Comparison of ENCODE assay signal across 8 mouse cellular contexts in the genomic region with DNA sequence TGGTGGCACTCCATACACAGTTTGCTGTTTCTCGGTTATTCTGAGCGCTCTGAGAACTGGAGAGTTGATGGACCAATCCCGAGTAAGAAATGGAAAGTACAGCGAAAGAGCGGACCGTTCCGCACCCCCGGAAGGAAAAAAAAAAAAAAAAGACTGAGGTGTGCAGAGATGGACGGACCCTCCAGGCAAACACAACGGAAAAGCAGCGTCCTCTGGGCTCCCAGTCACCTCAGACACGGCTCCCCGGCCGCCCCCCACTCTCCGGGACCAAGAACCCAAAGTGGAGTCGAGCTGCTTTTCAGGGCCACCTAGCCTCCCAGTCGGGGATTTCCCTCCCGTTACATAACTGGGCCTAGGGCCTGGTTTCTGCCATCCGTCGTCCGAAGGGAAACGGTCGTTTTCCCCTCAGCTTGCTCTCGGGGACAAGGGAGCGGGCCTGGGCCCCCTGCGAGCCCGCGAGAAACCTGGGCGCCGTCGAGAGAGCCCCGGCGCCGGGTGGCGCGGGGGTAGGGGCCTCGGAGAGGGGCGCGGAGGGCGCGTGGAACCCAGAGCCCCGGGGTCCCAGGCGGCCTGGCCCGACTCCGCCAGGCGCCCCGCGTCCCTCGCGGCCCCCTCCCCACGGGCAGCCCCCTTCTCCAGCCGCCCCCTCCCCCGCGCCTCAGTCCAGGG. TPM values are rescaled to one million over a fixed set of nuclear protein-coding genes. Genes with fewer than 3 reads are reported as not detected.
DNase-seq lines count a peak whose midpoint lies in the region; ATAC-seq and TF ChIP-seq lines count a peak whose summit lies in the region.

No protein-coding gene starts in this region.

- H3K36me3 ChIP-seq in C2C12 (ENCODE audit: control insufficient read depth, insufficient read depth): peaks cover 11% of the 10 kb centered on the region
- no peaks in the 10 kb centered on the region for H3K36me3 ChIP-seq in kidney, adult 2 months (ENCODE audit: control insufficient read depth, insufficient read depth, low read length)
- 0 out of 2 replicates have a peak, but pooled peaks cover 11% of the 10 kb centered on the region for H3K36me3 ChIP-seq in liver, embryonic 15.5 days (replicated peaks)

- H3ac ChIP-seq in C2C12 (ENCODE audit: control insufficient read depth, insufficient read length, low read depth): peak overlapping the region; percentile 97

- WGBS in kidney, adult 2 months: under 1% methylated on average over 54 of the region's 54 CpGs
- under 1% methylated on average over 50 of the region's 54 CpGs for WGBS in liver, embryonic 15.5 days (ENCODE audit: insufficient replicate concordance)

- H3K9ac ChIP-seq in liver, embryonic 15.5 days: peak overlapping the region; percentile 97

- peak overlapping the region; percentile 24 for H3K27ac ChIP-seq in cortical plate, adult 2 months (ENCODE audit: insufficient read depth, low read length)
- peak overlapping the region; percentile 78 for H3K27ac ChIP-seq in kidney, adult 2 months (ENCODE audit: insufficient read depth, low read depth, low read length)
- peak overlapping the region; percentile 92 for H3K27ac ChIP-seq in liver, embryonic 15.5 days (replicated peaks)

- no peaks in the 10 kb centered on the region for H3K27me3 ChIP-seq in C2C12 (ENCODE audit: control insufficient read depth, insufficient read depth, insufficient read length)
- no peaks in the 10 kb centered on the region for H3K27me3 ChIP-seq in kidney, adult 2 months (replicated peaks; ENCODE audit: control insufficient read depth, insufficient read depth, low read length)
- no peaks in the 10 kb centered on the region for H3K27me3 ChIP-seq in liver, embryonic 15.5 days

- H3K9me3 ChIP-seq in liver, embryonic 15.5 days (replicated peaks): no peaks in the 10 kb centered on the region

- TF ChIP-seq CTCF in C2C12 (IDR thresholded peaks at IDR 0.05; ENCODE audit: control insufficient read depth, insufficient read depth, insufficient read length): no peak
- no peak for TF ChIP-seq CTCF in cortical plate, adult 2 months (IDR thresholded peaks at IDR 0.05; ENCODE audit: extremely low read depth, insufficient read depth, low read length)
- no peak for TF ChIP-seq CTCF in kidney, adult 2 months (conservative IDR thresholded peaks at IDR 0.05; ENCODE audit: insufficient read depth, insufficient read length, low read depth, low read length)

- peaks cover 67% of the 10 kb centered on the region for H3K79me3 ChIP-seq in C2C12 (ENCODE audit: low read depth)

- peak overlapping the region; percentile 92 for H3K4me3 ChIP-seq in C2C12 (ENCODE audit: insufficient read depth, poor library complexity, severe bottlenecking)
- peak overlapping the region; percentile 68 for H3K4me3 ChIP-seq in cortical plate, adult 2 months (ENCODE audit: insufficient read depth, low read length)
- peak overlapping the region; percentile 94 for H3K4me3 ChIP-seq in kidney, adult 2 months (ENCODE audit: insufficient read depth, low read depth, low read length)
- peak overlapping the region; percentile 93 for H3K4me3 ChIP-seq in liver, embryonic 15.5 days (replicated peaks)

- peak; percentile 69 for DNase-seq in R1 (ENCODE audit: low read depth, low spot score)
- peak; percentile 33 to 56 for DNase-seq in heart, adult 18-20 months
- DNase-seq in kidney, adult 2 months: peak; percentile 43
- DNase-seq in natural killer cell, adult 2 months (ENCODE audit: low spot score in 2 of 2): peak; percentile 42 to 51
- DNase-seq in thymus, postnatal 10 days (ENCODE audit: low spot score in 2 of 2): peak; percentile 26 to 29

- H3K4me1 ChIP-seq in cortical plate, adult 2 months (ENCODE audit: control insufficient read depth, insufficient read depth, low read length): peaks cover 2% of the 10 kb centered on the region; the same call in 1 of the 2 replicates
- H3K4me1 ChIP-seq in kidney, adult 2 months (ENCODE audit: control insufficient read depth, insufficient read depth, low read length): peaks cover 4% of the 10 kb centered on the region; the same call in 1 of the 2 replicates
- peaks cover 31% of the 10 kb centered on the region for H3K4me1 ChIP-seq in liver, embryonic 15.5 days (replicated peaks)

- peak; percentile 69 for ATAC-seq in liver, embryonic 15.5 days (ENCODE audit: insufficient read depth)

- TF ChIP-seq POLR2A in cortical plate, adult 2 months (IDR thresholded peaks at IDR 0.05; ENCODE audit: extremely low read depth, insufficient read depth, low read length): no peak
- no peak for TF ChIP-seq POLR2A in kidney, adult 2 months (IDR thresholded peaks at IDR 0.05; ENCODE audit: low read depth, low read length)

- peak overlapping the region; percentile 80 for H3K4me2 ChIP-seq in liver, embryonic 15.5 days

- peaks cover 78% of the 10 kb centered on the region for H3K79me2 ChIP-seq in C2C12 (ENCODE audit: control insufficient read depth, insufficient read depth)

TF ChIP-seq in C2C12, 6 proteins besides CTCF, POLR2A, EP300 and RAD21:
- TF ChIP-seq USF1 (IDR thresholded peaks at IDR 0.05; ENCODE audit: low read depth) (no peak), FOSL1 (IDR thresholded peaks at IDR 0.05; ENCODE audit: insufficient read depth, low read length, poor library complexity, severe bottlenecking) (no peak), MYOD1 (IDR thresholded peaks at IDR 0.05; ENCODE audit: control insufficient read depth, insufficient read length, low read depth) (no peak), MAX (IDR thresholded peaks at IDR 0.05) (no peak), MYOG (IDR thresholded peaks at IDR 0.05; ENCODE audit: control insufficient read depth, extremely low read depth, insufficient read length) (no peak), CEBPB (IDR thresholded peaks at IDR 0.05; ENCODE audit: low read depth) (no peak)

RNA-seq across cellular contexts. Expression of gene Sumo1, which starts 0.5 kb away (rescaled TPM):
- polyA plus RNA-seq in C2C12 (2012; fragmentation: generic; extraction: Trizol): 97.7 TPM
- 113 and 116 TPM in 2 replicates for polyA plus RNA-seq in cortical plate, adult 2 months (2012; rRNA removed)
- total RNA-seq in heart, adult 18-20 months (2021): 10 to 100 TPM; 57.6 to 67.6 TPM
- 16.1 and 28.5 TPM in 2 replicates for polyA plus RNA-seq in kidney, adult 2 months (2012; rRNA removed)
- 108 and 126 TPM in 2 replicates for polyA plus RNA-seq in liver, embryonic 15.5 days (2015; fragmentation: Nextera tagmentation; extraction: Ambion mirVana)

RNA-seq across cellular contexts. Expression of gene Nop58, which starts 14.7 kb away (rescaled TPM):
- 88.7 TPM for polyA plus RNA-seq in C2C12 (2012; fragmentation: generic; extraction: Trizol)
- polyA plus RNA-seq in cortical plate, adult 2 months (2012; rRNA removed): 19.8 and 21.6 TPM in 2 replicates
- 10 to 100 TPM; 30.1 to 33.1 TPM for total RNA-seq in heart, adult 18-20 months (2021)
- polyA plus RNA-seq in kidney, adult 2 months (2012; rRNA removed): 8.2 and 11.1 TPM in 2 replicates
- 106 and 112 TPM in 2 replicates for polyA plus RNA-seq in liver, embryonic 15.5 days (2015; fragmentation: Nextera tagmentation; extraction: Ambion mirVana)

Comparison
In these comparisons a context has a peak if more than half of its experiments do, and no peak if none do; other contexts are left out.
1. Peak in every context shown above with its lines: DNase-seq, ATAC-seq, H3K4me3 ChIP-seq and H3K27ac ChIP-seq.
2. H3K27ac ChIP-seq: peak in every context shown above with its lines; median percentile 92 in liver, embryonic 15.5 days; 78 in kidney, adult 2 months; 24 in cortical plate, adult 2 months.